Mouse (Mus musculus) ovary, adult 2 months (tissue): ENCODE measurements around the gene Olfr19. TPM values are rescaled to one million over a fixed set of nuclear protein-coding genes. Genes with fewer than 3 reads are reported as not detected.

Source experiments
- polyA plus RNA-seq: library from polyadenylated mRNA; depleted of rRNA; stranded (reverse); fragments of >200 nt; gene quantifications from 2 replicates; pipeline ENCODE4 v1.2.3, GENCODE M21; 2012; rRNA removed

The Olfr19 gene
- polyA plus RNA-seq = not detected in 2 replicates

DNA sequence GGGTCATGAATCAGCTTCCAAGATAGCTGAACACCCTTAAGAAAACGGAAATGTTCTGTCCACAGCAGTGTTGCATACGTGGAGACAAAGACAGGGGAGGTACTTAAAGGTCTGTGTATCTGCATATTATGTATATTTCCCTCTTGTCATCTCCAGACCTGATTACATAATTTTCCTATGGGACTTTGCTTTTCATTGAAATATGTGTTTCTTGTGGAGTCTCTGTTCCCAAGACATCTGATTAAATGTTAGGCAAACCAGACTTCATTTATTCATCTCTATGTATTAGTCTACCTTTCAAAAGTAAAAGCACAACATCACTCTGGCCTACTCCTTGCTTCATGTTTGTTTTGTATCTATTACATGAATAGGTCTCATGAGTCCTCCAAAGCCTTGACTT is at the start of gene Olfr19:
Olfr19 (minus strand) TSS at position 101 of the 400 bp plus-strand sequence.

Other genes starting within 250 kb of the Olfr19 start
- 3.1 and 3.2 TPM in 2 replicates for gene Fgd4, start 75.9 kb downstream of the Olfr19 start, polyA plus RNA-seq
- gene Spag6l, start 153.1 kb upstream of the Olfr19 start, polyA plus RNA-seq = 5.6 and 7.6 TPM in 2 replicates
- not detected in 2 replicates for gene Igll1, start 187.6 kb upstream of the Olfr19 start, polyA plus RNA-seq
- 75.9 and 98.6 TPM in 2 replicates for gene Top3b, start 194.3 kb upstream of the Olfr19 start, polyA plus RNA-seq
- 7.5 and 8.8 TPM in 2 replicates for gene Vpreb1, start 194.4 kb upstream of the Olfr19 start, polyA plus RNA-seq
- gene Ppm1f, start 220.1 kb upstream of the Olfr19 start, polyA plus RNA-seq = 19.4 and 22.2 TPM in 2 replicates